Mouse (Mus musculus) skeletal muscle tissue, adult 2 months (tissue): ENCODE results near the gene Pdzk1ip1.

ENCODE experiments used
- DNase-seq: peaks from one replicate; pipeline ENCODE4 v3.0.0-alpha.2; 2012; ENCODE audit warnings: low read depth, low spot score

Pdzk1ip1 gene

DNA sequence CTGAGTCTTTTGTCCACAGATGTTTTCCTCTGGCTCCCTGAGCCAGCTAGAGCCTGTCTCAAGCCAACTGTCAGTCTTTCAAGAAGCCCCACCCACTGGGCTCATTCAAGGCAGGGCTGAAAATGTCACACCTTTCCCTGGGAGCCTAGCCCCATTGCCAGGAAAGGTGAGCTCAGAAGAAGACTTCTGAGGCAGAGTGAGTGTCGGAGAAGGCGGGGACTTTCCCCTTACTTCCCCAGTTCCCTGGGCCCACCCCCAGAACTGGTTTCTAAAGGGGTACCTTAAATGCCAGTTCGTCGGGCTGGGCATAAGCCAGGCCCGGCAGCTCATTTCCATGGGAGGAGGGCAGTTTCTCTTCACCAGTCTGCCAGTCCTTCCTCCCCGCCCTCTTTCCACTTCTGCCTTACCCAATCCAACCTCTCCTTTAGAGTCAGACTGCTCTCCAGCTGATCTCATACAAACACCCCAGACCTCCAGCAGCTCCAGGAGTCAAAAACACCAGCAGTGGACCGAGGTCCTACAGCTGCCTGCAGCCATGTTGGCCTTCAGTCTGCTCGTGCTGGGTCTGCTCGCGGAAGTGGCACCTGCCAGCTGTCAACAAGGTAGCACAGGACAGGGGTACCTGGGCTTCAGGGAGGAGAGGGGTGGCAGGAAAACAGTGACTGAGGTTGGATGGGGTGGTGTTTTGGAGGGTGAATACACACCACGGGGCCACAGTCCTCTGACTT, at the start of gene Pdzk1ip1:
Pdzk1ip1 (plus strand) TSS at position 98 of the 728 bp plus-strand sequence.
- DNase-seq: no peak

DNA sequence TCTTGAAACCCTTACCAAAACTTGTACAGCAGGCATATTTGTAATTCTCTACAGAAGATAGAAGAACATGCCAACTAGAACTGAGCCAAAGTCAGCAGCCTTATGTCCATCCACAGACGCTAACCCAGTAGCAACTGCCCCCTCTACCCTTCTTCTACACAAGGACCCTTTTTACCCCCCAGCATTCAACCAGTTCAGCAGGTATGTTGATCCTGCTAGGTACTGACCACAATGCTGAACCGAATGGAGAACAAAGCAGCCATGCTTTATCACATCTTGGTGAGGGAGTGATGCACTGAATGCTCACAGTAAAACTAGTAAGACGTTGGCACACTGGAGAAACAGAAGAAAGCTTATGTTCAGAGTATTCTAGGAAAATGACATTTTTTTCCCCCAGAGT, 42.9 kb upstream of the Pdzk1ip1 start:
- no peak for DNase-seq

DNA sequence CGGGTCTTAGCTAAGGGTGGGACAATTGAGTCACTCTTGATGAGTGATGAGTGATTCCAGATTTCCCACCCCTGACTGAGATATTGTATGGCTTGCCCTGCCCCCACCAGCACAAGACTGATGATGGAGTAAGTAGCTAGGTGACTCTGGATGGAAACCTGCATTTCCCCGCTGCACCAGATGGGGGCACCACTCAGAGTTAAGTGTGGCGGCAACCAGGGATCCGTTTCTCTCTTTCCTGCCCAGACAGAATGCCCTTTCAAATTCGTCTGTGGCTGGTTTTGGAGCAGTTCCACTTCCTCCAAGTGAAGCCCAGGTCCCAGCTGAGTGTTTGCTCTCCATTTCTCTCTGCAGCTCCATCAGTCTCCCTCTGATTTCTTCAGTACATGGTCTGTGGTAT, 40.8 kb upstream of the Pdzk1ip1 start:
- DNase-seq: no peak

GRCm38 (mm10) chr4:115048190-115048589, 40.3 kb upstream of the Pdzk1ip1 start:
- DNase-seq: no peak

DNA sequence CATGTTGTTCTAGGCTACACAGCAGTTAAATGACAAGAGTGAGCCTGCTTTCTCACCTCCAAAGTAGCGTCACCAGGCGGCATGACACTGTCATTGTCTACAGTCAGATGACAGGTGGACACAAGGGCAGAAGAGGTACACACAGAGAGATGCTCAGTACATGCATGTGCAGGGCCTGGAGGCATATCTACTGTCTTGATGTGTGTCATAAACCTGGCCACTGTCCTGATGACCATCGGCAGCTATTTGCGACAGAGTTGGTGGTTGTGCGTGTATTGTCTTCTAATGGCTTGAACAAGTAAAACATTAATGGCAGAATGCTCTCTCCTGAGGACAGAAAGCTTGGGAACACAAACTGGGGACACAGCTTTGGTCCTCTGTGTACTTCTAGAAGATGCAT, 37.3 kb upstream of the Pdzk1ip1 start:
- DNase-seq: no peak

GRCm38 (mm10) chr4:115052343-115053005, 36.0 kb upstream of the Pdzk1ip1 start:
- DNase-seq: peak; percentile 43

GRCm38 (mm10) chr4:115055044-115055443, 33.5 kb upstream of the Pdzk1ip1 start:
- DNase-seq: no peak

DNA sequence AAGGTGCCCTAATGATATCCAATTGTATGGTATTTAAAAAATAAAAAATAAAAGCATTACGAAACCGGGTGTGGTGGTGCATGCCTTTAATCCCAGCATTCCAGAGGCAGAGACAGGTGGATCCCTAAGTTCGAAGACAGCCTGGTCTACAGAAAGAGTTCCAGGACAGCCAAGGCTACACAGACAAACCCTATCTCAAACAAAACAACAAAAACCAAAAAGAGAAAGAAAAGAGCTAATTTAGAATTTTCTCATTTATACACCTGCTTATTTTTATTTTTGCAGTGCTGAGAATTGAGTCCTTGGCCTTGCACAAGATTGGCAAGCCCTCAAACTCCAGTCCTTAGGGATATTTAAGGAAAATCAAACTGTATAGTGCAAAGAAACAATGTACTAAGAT, 32.8 kb upstream of the Pdzk1ip1 start:
- no peak for DNase-seq

- no peak for DNase-seq
These were observed 32.1 kb upstream of the Pdzk1ip1 start, which contains the start of gene Tal1 for GRCm38 (mm10) chr4:115056371-115056920. Gene Tal1 (plus strand): TSS chr4:115056426.

- no peak for DNase-seq
These were observed 31.4 kb upstream of the Pdzk1ip1 start for GRCm38 (mm10) chr4:115056921-115057673.

- DNase-seq: no peak
These were observed 30.7 kb upstream of the Pdzk1ip1 start for GRCm38 (mm10) chr4:115057674-115058316.

DNA sequence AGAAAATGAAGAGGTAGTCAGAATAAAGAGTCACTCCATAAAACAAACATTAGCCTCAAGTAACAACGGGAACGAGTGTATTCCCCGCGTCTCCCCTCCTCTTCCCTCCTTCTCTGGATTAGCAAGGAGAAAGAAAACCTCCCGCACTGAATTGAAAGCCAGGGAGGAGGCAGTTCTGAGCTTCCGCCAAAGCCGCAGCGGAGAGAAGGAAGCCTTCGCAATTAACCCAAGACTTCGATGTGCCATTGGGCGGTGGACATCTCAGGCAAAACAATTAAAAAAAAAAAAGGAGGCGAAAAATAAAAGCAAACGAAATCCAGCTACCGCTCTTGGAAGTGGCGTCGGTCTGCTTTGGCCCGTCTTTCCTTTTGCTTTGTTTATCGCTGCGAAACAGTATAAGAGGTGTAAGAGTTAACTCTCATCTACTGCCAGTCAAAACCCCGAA, 30.2 kb upstream of the Pdzk1ip1 start:
- no peak for DNase-seq

DNA sequence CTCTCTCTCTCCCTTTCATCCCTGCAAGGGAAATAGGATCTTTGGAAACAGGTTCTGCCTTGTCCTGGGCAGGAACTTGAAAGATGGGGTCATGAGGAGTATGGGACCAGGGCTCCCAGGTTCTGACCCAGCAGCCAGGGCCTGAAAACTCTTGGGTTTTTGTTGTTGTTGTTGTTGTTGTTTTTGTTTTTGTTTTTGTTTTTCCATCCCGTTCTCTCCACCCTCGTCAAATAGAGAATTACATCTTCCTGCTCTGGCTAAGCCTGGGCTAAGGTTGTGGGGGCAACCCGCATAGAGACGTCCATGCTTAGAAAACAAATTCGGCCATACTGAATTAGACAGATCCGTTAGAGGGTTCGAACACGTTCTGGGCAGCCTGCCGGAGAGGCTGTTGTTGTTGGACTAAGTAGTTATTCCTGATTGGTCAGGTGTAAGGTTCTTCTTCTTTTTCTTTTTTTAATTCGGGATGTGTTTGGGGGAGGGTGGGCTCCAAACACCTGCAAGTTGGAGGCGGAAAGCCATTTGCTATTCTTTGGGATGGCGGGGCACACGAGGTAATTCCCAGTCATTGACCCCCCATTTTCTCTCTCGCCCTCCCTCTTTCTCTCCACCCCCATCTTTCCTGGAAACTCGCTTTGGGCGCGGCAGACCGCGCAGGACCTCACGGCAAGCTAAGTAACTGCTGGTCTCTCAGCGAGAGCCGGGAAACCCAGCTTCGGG, 29.5 kb upstream of the Pdzk1ip1 start:
- DNase-seq: no peak

DNA sequence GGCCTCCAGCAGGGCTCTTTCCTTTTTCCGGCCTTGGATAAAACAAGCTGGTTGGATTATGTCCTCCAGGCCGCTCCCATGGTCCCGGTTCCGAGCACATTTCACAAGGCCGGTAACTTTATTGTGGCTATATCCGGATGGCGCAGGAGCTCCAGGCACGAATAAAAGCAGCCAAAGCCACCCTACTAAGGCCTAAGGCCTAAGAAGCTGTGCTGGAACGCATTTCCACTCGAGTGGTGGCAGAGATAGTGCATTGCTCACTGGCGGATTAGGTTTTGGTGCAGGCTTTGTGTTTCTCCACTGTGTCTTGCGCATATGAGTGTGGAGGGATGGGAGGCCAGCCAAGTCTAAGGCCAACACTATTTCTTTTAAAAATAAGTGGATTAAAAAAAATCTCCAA, 28.6 kb upstream of the Pdzk1ip1 start:
- DNase-seq: no peak

GRCm38 (mm10) chr4:115060753-115061152, 27.8 kb upstream of the Pdzk1ip1 start:
- no peak for DNase-seq

DNA sequence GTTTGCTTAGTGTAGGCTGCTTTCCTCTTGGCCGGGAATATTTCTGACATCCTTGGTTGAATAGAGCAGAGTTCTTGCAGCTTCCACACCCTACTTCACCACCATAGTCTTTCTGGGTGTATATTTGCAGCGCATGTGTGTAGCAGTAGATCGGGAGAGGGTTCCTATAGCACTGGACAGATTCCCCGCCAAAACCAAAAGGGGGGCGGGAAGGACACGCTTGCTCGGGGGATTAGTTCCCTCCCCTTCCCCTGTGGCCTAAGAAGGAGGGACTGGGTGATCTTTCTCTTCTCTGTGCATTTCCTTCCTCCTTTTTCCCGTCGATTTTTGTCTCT, 26.0 kb upstream of the Pdzk1ip1 start:
- DNase-seq: no peak

- DNase-seq: no peak
These were observed 25.5 kb upstream of the Pdzk1ip1 start for GRCm38 (mm10) chr4:115062875-115063517.

DNA sequence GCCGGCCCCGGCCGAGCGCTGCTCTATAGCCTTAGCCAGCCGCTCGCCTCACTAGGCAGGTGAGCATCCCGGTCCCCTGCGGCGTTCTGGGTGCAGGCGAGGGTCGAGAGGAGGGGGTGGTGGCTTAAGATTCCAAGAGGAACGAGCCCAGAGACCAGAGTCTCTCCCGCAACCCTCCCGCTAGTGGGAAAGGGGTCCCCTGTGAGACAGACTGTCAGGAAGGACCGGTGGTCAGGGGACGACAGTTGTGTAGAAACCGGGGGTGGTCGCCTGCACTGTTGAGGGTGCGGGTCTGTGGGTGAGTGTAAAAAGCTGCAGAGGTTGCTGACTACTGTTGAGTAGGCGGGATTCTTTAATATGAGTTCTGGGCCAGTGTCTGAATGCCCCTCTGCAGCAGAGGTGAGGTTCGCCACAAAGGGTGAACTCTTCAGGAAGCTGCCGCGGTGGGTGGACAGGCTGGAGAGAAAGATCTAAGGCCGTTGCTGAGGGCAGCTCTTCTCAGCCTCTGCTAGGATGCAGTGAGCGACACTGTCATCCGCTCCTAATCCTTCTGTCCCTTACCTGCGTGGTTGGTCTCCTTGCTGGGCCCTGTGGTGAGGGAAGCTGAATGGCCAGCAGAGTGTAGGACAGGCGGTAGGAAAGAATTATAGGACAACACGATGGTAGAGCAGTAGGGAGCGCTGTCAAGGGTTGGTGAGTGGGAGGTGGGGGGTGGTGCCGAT, 24.8 kb upstream of the Pdzk1ip1 start:
- no peak for DNase-seq

DNA sequence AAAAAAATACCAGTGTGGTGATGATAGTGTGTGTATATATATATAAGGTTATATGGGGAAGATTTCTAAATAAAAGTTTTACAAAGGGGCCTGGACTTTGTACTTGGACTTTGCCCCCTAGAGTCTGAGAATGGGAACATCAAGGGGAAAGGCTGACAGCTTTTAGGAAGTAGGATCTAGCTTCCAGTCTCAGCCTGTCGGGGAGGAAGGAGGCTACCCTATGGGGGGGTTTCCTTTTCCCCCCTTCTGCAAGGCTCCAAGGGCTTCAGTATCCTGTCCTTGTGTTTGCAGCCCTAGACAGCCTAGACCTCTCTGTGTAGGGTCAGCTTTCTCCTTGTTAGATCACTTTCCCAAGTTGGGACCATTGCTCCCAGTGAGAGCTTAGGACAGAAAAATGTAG, 16.8 kb upstream of the Pdzk1ip1 start:
- no peak for DNase-seq

GRCm38 (mm10) chr4:115074789-115075188, 13.7 kb upstream of the Pdzk1ip1 start:
- no peak for DNase-seq
